Mouse (Mus musculus): ENCODE results near the gene Dglucy. TPM values are rescaled to one million over a fixed set of nuclear protein-coding genes. Genes with fewer than 3 reads are reported as not detected.

Gene Dglucy
- polyA plus RNA-seq (2015; fragmentation: Nextera tagmentation; extraction: Ambion mirVana) = 3.2 and 4.5 TPM in 2 replicates

DNA sequence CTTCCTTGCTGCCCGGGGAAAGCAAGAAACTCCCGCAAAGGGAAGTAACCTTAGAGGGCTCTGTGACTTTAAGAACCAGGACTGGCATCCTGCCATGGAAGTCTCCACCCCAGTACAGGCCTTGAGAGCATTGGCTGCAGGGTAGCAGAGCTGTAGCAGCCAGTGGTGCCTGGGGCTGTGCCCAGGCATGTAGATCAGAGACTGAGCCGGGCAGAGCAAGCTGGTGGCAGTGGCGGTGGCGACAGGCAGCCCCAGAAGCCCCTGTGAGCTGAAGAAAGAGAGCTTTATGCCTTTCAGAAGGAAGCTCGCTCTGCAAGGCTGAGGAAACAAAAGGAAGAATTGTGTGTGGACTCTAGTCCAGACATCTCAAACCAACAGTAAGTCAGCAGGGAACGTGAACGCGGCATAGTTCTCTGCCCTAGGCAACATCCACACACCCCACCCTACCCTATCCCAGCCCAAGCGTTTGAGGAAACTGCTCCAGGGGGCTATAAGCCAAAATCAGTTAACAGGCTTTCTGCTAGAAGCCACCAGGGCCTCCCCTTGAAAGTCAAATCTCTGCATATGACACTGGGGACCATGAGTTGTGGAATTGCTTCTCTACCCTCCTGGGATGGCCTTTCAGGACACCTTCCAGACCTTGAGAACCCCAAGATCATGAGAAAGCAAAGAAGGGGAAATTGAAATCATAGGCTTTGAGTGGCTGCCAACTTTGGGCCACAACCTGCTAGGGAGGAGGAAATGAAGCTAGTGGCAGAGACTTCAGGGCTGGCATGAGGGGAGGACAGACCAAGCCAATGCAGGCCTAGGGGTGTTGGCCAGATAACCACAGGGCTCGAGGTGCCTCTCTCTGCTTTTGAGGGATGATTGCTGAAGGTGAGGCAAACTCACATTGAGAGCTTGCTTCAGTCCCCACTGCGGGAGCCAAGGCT, at the start of gene Dglucy:
Gene Dglucy (plus strand): TSS at position 124 of the 932 bp plus-strand sequence.
- Histone ChIP-seq H3K36me3 (ENCODE audit: control insufficient read depth, insufficient read depth, low read length) (no peaks in the 10 kb centered on the region), H3K4me1 (ENCODE audit: control insufficient read depth, insufficient read depth, low read depth, low read length) (peaks cover 14% of the 10 kb centered on the region), H3K9me3 (ENCODE audit: control insufficient read depth, low read length) (no peaks in the 10 kb centered on the region), H3K9ac (ENCODE audit: low read depth, low read length) (peak within 1 kb of the TSS; percentile 51; the same call in 1 of the 2 replicates), H3K27me3 (replicated peaks; ENCODE audit: control insufficient read depth, insufficient read depth, low read length) (no peaks in the 10 kb centered on the region), H3K4me2 (ENCODE audit: low read length) (peak within 1 kb of the TSS; percentile 53), H3K4me3 (ENCODE audit: low read length) (peak within 1 kb of the TSS; percentile 31), H3K27ac (ENCODE audit: low read depth, low read length) (peak within 1 kb of the TSS; percentile 72)
- ATAC-seq = peak; percentile 98
- WGBS = 25% methylated on average over 12 of the region's 12 CpGs

DNA sequence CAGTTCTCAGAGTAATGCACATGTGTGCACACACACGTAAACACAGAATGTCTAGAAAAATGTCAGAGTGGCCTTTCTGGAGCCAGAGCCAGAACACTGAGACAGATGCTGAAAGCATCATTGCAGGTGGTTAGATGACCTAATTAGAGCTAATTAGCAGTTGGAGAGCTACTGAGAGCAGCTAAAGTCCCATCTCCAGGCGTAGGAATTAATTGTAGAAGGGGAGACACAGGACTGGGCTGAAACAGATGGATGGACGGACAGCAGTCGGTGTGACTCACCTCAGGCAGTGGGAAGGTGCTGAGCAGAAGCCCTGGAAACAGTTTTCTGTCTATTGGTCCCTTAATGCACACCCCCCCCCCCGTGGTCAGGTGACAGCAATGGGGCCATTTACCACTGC, 43.7 kb upstream of the Dglucy start:
- Histone ChIP-seq H3K36me3 (ENCODE audit: control insufficient read depth, insufficient read depth, low read length) (no peaks in the 10 kb centered on the region), H3K9ac (ENCODE audit: low read depth, low read length) (no peak overlapping the region), H3K4me1 (ENCODE audit: control insufficient read depth, insufficient read depth, low read depth, low read length) (no peaks in the 10 kb centered on the region; the same call in 1 of the 2 replicates), H3K9me3 (ENCODE audit: control insufficient read depth, low read length) (no peaks in the 10 kb centered on the region), H3K27me3 (replicated peaks; ENCODE audit: control insufficient read depth, insufficient read depth, low read length) (no peaks in the 10 kb centered on the region), H3K4me3 (ENCODE audit: low read length) (no peak overlapping the region), H3K4me2 (ENCODE audit: low read length) (no peak overlapping the region), H3K27ac (ENCODE audit: low read depth, low read length) (no peak overlapping the region)
- 62% methylated on average over 5 of the region's 5 CpGs for WGBS
- no peak for ATAC-seq

DNA sequence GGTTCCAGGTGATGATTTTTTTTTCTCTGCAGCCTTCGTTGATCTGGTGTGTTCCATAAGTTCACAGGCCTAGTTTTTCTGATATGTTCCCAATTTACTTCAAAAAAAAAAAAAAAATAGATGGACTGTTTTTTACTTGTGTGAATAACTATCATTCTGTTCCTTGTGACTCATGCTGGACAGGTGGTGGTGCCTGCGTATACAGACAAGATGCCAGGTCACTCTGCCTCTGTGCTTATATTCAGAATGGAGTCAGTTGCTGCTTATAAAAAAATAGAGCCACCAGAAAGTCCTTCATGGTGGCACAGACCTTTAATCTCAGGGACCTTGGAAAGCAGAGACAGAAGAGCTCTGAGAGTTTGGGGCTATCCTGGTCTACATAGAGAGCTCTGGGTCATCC, 43.3 kb upstream of the Dglucy start:
- Histone ChIP-seq H3K27ac (ENCODE audit: low read depth, low read length) (no peak overlapping the region), H3K9ac (ENCODE audit: low read depth, low read length) (no peak overlapping the region), H3K9me3 (ENCODE audit: control insufficient read depth, low read length) (no peaks in the 10 kb centered on the region), H3K4me2 (ENCODE audit: low read length) (no peak overlapping the region), H3K4me3 (ENCODE audit: low read length) (no peak overlapping the region), H3K4me1 (ENCODE audit: control insufficient read depth, insufficient read depth, low read depth, low read length) (no peaks in the 10 kb centered on the region; the same call in 1 of the 2 replicates), H3K36me3 (ENCODE audit: control insufficient read depth, insufficient read depth, low read length) (no peaks in the 10 kb centered on the region), H3K27me3 (replicated peaks; ENCODE audit: control insufficient read depth, insufficient read depth, low read length) (no peaks in the 10 kb centered on the region)
- 88% methylated on average over 2 of the region's 2 CpGs for WGBS
- no peak for ATAC-seq

DNA sequence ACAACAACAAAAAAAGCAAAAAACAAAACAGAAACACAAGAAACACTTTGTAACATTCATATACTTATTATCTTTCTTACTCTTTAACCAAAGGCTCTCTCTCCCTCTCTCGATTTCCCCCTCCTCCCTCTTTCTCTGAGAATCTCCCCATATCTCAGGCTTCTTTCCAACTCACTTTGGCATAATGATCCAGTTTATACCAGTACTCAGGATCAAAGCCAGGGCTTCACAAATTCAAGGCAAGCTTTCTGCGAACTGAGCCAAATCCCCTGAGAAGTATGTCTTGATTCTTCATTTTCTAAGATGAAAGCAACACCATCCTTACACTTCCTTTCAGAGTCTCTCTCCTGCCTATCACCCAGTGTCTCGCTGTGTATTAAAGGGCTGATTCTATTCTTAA, 40.4 kb upstream of the Dglucy start:
- Histone ChIP-seq H3K36me3 (ENCODE audit: control insufficient read depth, insufficient read depth, low read length) (no peaks in the 10 kb centered on the region), H3K9me3 (ENCODE audit: control insufficient read depth, low read length) (no peaks in the 10 kb centered on the region; the same call in 1 of the 2 replicates), H3K9ac (ENCODE audit: low read depth, low read length) (no peak overlapping the region), H3K4me3 (ENCODE audit: low read length) (no peak overlapping the region), H3K4me2 (ENCODE audit: low read length) (no peak overlapping the region), H3K27me3 (replicated peaks; ENCODE audit: control insufficient read depth, insufficient read depth, low read length) (no peaks in the 10 kb centered on the region), H3K4me1 (ENCODE audit: control insufficient read depth, insufficient read depth, low read depth, low read length) (no peaks in the 10 kb centered on the region; the same call in 1 of the 2 replicates), H3K27ac (ENCODE audit: low read depth, low read length) (no peak overlapping the region)
- WGBS = 55% methylated on average over 3 of the region's 3 CpGs
- no peak for ATAC-seq

DNA sequence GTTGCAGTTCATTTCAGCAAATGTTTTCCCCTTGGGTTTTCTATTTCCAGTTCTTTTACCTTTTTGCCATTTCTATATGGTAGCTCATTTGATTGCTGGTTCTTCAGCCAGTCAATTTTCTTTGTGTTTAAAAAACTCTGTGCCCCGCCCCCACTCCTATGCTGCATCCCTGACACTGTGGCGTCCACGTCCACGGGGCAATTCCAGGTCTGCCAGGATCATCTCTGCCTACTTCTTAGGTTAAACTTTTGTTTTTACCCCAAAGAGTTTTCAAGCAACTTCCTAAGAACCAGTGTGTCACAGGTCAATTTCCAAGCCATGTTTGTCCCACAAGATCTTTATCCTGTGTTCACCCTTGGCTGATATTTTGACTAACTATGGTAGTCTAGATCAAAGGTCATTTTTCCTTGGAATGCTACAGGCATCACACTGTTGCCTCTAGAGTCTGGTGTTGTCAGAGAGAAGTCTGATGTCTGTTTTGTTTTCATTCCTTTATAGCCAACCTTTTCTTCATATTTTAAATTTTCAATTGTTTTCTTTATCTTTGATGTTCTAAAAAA, 39.8 kb upstream of the Dglucy start:
- no peak overlapping the region for H3K4me2 ChIP-seq (ENCODE audit: low read length)
- no peak overlapping the region for H3K9ac ChIP-seq (ENCODE audit: low read depth, low read length)
- no peaks in the 10 kb centered on the region for H3K27me3 ChIP-seq (replicated peaks; ENCODE audit: control insufficient read depth, insufficient read depth, low read length)
- H3K27ac ChIP-seq (ENCODE audit: low read depth, low read length) = no peak overlapping the region
- no peaks in the 10 kb centered on the region for H3K36me3 ChIP-seq (ENCODE audit: control insufficient read depth, insufficient read depth, low read length)
- H3K4me1 ChIP-seq (ENCODE audit: control insufficient read depth, insufficient read depth, low read depth, low read length) = no peaks in the 10 kb centered on the region; the same call in 1 of the 2 replicates
- H3K9me3 ChIP-seq (ENCODE audit: control insufficient read depth, low read length) = no peaks in the 10 kb centered on the region; the same call in 1 of the 2 replicates
- H3K4me3 ChIP-seq (ENCODE audit: low read length) = no peak overlapping the region
- ATAC-seq = no peak
- whole genome bisulfite sequencing = 73% methylated on average over 4 of the region's 4 CpGs

DNA sequence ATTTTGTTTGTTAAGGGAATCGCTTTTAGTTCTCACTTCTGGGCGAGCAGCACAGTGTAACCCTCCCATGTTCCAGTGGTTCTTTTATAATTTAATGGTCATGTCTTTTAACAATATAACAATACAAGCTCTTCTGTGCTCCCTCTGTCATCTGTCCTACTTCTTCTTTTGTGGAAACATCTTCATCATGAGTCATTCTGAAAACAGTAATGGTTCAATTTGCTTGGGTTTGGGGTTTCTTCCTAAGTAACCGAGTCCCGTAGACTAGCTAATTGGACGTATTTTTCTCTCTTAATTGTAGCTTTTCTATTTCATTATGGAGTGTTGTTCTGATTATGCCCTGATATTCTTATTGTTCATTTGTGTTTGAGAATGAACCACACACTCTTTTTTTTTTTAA, 38.5 kb upstream of the Dglucy start:
- H3K9me3 ChIP-seq (ENCODE audit: control insufficient read depth, low read length) = no peaks in the 10 kb centered on the region; the same call in 1 of the 2 replicates
- H3K9ac ChIP-seq (ENCODE audit: low read depth, low read length) = no peak overlapping the region
- H3K4me2 ChIP-seq (ENCODE audit: low read length) = no peak overlapping the region
- no peaks in the 10 kb centered on the region for H3K36me3 ChIP-seq (ENCODE audit: control insufficient read depth, insufficient read depth, low read length)
- no peaks in the 10 kb centered on the region; the same call in 1 of the 2 replicates for H3K4me1 ChIP-seq (ENCODE audit: control insufficient read depth, insufficient read depth, low read depth, low read length)
- no peaks in the 10 kb centered on the region for H3K27me3 ChIP-seq (replicated peaks; ENCODE audit: control insufficient read depth, insufficient read depth, low read length)
- 89% methylated on average over 5 of the region's 5 CpGs for WGBS
- H3K27ac ChIP-seq (ENCODE audit: low read depth, low read length) = no peak overlapping the region
- ATAC-seq = no peak
- H3K4me3 ChIP-seq (ENCODE audit: low read length) = no peak overlapping the region

DNA sequence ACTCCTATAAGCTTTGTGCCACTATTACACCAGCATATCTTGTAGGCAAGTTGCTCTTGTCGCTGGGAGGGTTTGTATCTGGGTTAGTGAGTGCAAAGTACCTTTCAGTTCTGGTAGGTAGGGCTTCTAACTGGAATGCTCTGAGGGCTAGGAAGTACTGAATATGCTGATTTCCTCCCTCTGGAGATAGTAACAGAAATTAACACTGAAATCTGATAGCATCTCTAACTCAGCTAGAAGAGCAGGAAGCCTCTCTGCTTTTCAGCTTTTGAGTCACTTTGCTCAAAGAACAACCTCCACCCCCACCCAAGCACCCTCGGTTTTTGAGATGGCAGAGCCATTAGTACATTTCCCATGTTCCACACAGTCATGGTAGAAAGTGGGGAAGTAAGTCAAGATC, 36.4 kb upstream of the Dglucy start:
- H3K4me1 ChIP-seq (ENCODE audit: control insufficient read depth, insufficient read depth, low read depth, low read length) = no peaks in the 10 kb centered on the region; the same call in 1 of the 2 replicates
- WGBS = 79% methylated on average over 2 of the region's 2 CpGs
- no peak overlapping the region for H3K27ac ChIP-seq (ENCODE audit: low read depth, low read length)
- H3K36me3 ChIP-seq (ENCODE audit: control insufficient read depth, insufficient read depth, low read length) = no peaks in the 10 kb centered on the region
- H3K4me2 ChIP-seq (ENCODE audit: low read length) = no peak overlapping the region
- H3K9me3 ChIP-seq (ENCODE audit: control insufficient read depth, low read length) = no peaks in the 10 kb centered on the region; the same call in 1 of the 2 replicates
- no peak overlapping the region for H3K9ac ChIP-seq (ENCODE audit: low read depth, low read length)
- no peaks in the 10 kb centered on the region for H3K27me3 ChIP-seq (replicated peaks; ENCODE audit: control insufficient read depth, insufficient read depth, low read length)
- no peak for ATAC-seq
- no peak overlapping the region for H3K4me3 ChIP-seq (ENCODE audit: low read length)

DNA sequence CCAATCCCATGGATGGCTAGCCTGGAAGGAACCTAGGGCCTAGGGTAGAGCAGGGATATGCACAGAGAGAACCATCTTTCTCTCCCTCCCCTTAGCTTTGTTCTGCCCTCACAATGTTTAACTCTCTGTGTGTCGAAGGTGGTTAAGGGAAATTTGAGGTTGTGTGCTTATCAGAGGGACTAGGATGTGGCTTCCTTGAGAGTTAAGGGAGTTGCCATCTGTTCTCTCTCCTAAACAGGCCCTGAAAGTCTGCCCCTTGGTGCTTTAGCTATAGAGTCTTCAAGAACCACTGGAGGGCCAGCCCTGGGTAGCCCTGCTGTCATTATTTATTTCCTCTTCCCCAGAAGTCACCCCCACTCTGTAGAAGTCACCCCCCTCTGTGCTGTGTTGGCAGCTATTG, 25.9 kb upstream of the Dglucy start:
- Histone ChIP-seq H3K27me3 (replicated peaks; ENCODE audit: control insufficient read depth, insufficient read depth, low read length) (no peaks in the 10 kb centered on the region), H3K4me2 (ENCODE audit: low read length) (no peak overlapping the region), H3K9ac (ENCODE audit: low read depth, low read length) (no peak overlapping the region), H3K4me3 (ENCODE audit: low read length) (no peak overlapping the region), H3K9me3 (ENCODE audit: control insufficient read depth, low read length) (no peaks in the 10 kb centered on the region), H3K4me1 (ENCODE audit: control insufficient read depth, insufficient read depth, low read depth, low read length) (no peaks in the 10 kb centered on the region), H3K36me3 (ENCODE audit: control insufficient read depth, insufficient read depth, low read length) (no peaks in the 10 kb centered on the region), H3K27ac (ENCODE audit: low read depth, low read length) (no peak overlapping the region)
- ATAC-seq = no peak
- WGBS = 86% methylated on average over 1 of the region's 1 CpGs

DNA sequence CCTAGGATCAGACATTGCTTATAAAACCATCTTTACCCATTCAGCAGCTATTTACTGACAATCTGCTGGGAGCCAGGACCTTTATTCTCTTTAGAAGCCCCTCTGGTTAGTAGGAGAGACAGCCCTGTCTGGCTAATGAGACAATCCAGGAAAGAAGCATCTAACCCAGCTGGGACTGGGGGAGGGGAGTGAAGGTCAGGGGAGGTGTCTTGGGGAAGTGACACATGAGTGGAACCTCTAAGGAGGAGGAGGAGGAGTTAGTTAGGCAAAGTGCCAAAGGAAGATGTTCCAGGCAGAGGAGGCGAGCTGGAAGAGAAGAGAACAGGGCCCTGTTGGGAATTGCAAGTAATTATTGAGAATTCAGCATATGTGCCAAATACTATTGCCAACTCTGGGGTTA, 25.1 kb upstream of the Dglucy start:
- H3K9ac ChIP-seq (ENCODE audit: low read depth, low read length) = no peak overlapping the region
- no peak overlapping the region for H3K4me2 ChIP-seq (ENCODE audit: low read length)
- 34% methylated on average over 1 of the region's 1 CpGs for WGBS

More for the DNA sequence above, 25.1 kb upstream of the Dglucy start:
- no peaks in the 10 kb centered on the region for H3K36me3 ChIP-seq (ENCODE audit: control insufficient read depth, insufficient read depth, low read length)
- no peak for ATAC-seq
- H3K9me3 ChIP-seq (ENCODE audit: control insufficient read depth, low read length) = no peaks in the 10 kb centered on the region
- H3K4me1 ChIP-seq (ENCODE audit: control insufficient read depth, insufficient read depth, low read depth, low read length) = no peaks in the 10 kb centered on the region
- H3K27me3 ChIP-seq (replicated peaks; ENCODE audit: control insufficient read depth, insufficient read depth, low read length) = no peaks in the 10 kb centered on the region
- H3K27ac ChIP-seq (ENCODE audit: low read depth, low read length) = no peak overlapping the region
- H3K4me3 ChIP-seq (ENCODE audit: low read length) = no peak overlapping the region

All from hindbrain, embryonic 16.5 days (tissue).